Mouse (Mus musculus): ENCODE results near the gene Fam161b. TPM values are rescaled to one million over a fixed set of nuclear protein-coding genes. Genes with fewer than 3 reads are reported as not detected.

Gene Fam161b
- polyA plus RNA-seq (2017; shearing (Covaris generic)): under 1 TPM; 0.25 to 0.95 TPM

- peak; percentile 100 for ATAC-seq
These were observed at the start of gene Fam161b, which contains the start of gene Coq6 for GRCm38 (mm10) chr12:84361555-84362489. Gene Fam161b (minus strand): TSS chr12:84361833. Gene Coq6 (plus strand): TSS chr12:84361657.

GRCm38 (mm10) chr12:84408819-84409507 lies 47.3 kb upstream of the Fam161b start, which contains the start of the genes Entpd5 and Bbof1:
Gene Entpd5 (minus strand): TSS chr12:84409029.
Gene Bbof1 (plus strand): TSS chr12:84409071.
- peak; percentile 80 for ATAC-seq

GRCm38 (mm10) chr12:84407874-84408818 lies 46.5 kb upstream of the Fam161b start:
- ATAC-seq: peak; percentile 70

DNA sequence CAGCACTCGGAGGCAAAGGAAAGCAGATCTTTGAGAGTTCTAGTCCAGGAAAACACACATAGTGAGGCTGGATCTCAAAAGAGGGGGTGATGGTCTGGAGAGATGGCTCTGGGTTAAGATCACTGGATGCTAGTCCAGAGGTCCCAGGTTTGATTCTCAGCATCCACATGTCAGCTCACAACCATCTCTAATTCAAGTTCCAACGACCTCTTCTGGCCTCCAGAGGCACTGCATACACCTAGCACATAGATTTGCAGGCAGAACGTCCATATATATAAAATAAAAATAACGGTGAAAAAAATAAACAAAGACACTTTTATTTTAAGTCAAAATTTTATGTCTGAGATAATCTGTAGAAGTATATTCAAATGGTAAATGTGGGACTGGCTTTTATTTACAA lies 45.6 kb upstream of the Fam161b start:
- ATAC-seq: no peak

DNA sequence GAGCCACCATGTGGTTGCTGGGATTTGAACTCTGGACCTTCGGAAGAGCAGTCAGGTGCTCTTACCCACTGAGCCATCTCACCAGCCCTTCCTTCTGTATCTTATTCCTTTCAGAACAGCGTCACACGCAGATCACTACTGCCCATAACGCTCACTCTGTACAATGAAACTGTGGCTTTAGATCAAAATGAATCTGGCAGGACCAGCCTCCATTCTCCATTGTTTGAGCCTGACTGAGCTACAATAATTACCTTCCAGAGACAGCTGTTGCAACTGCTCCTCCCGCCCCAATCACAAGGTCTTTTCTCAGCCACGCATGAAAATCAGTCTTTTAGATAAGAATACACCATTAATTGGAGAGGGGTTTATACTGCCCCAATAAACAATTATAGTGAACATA lies 42.9 kb upstream of the Fam161b start:
- no peak for ATAC-seq

DNA sequence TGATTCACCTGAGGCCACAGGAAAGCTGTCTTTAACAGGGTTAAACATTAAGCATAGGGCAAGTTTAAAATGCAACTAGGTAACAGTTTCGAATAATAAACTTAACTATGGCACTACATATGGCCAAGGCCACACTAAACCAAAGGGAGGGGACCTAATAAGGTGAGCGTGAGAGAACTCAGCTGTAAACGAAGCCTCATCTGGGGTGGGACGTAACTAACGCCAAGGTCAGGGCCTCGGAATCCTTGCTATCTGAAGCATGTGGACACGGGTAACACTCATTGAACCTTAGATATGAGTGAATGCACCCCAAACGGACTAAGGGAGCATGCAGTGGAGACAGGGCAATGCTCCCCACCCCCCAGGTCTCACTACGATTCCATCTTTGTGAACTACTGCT lies 41.3 kb upstream of the Fam161b start:
- ATAC-seq: no peak

- ATAC-seq: no peak
These were observed 39.0 kb upstream of the Fam161b start for GRCm38 (mm10) chr12:84400653-84401052.

GRCm38 (mm10) chr12:84400068-84400467 lies 38.4 kb upstream of the Fam161b start:
- ATAC-seq: no peak

GRCm38 (mm10) chr12:84399663-84400062 lies 38.0 kb upstream of the Fam161b start:
- ATAC-seq: no peak

DNA sequence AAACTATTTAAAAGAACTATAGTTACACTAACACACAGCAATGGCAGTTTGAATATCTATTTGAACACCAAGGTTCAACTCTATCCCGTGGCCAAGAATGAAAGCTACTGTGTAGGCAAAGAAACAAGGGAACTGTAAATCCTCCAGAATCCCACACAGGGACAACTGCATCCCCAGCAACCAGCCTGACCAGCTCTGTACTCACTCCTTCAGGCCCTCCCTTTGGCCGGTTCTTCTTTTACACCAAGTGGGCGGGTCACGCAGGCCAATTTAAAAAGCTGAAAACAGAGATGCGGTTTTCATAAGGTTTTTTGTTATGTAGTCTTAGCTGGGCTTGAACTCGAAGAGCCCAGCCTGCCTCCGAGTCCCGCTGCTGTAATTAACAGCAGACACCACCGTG lies 37.5 kb upstream of the Fam161b start:
- no peak for ATAC-seq

DNA sequence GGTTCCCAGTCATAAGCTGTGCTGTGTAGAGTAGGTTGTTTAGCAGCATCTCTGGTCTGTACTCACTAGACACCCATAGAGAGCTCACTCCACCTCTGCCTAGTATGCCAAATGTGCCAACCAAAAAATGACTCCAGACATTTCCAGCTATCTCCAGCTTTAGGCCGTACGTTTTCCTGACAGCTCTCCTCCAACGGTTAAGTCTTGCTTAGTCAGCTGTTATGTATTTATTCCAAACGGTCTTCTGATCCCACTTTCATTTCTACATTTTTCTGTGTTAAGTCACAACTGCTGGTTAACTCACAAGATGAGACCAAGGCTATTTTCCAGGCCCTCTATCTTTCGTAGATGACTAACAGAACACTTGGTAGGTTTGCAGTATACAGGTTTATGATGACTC lies 37.0 kb upstream of the Fam161b start:
- no peak for ATAC-seq

DNA sequence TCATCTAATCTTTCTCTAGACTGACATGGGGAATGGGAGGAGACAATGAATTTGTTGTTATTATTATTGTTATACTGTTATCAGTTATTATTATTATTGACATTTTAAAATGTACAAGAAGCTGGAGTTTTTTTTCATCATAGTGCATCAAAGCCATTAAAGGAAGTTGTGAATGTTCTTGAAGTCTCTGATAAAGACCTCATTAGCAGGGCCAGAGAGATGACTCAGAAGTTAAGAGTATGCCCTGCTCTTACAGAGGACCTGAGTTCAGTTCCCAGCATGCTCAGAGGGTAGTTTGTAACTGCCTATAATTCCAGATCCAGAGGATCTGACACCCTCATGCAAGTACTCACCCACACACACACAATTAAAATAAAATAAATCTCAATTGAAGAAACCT lies 36.1 kb upstream of the Fam161b start:
- ATAC-seq: no peak

GRCm38 (mm10) chr12:84396947-84397679 lies 35.5 kb upstream of the Fam161b start:
- ATAC-seq: no peak

- ATAC-seq: no peak
These were observed 32.2 kb upstream of the Fam161b start for GRCm38 (mm10) chr12:84393847-84394246.

DNA sequence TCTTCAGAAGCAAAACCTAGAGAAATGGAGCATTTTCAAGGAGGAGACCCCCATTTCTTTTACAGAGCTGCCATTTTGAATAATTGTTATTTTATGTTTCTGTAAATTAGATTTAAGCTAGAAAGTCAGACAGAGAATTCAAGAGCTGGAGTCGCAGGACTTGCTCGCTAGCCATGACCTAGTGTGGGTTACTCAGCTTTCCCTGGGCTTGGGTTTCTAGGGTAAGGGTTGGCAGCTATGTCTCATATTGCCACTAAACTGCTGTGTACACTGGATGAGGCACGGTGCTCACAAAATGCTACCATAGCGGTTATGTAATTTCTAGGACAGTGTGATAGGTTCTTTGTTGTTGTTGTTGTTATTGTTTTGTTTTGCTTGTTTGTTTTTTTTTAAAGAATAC lies 31.0 kb upstream of the Fam161b start:
- no peak for ATAC-seq

DNA sequence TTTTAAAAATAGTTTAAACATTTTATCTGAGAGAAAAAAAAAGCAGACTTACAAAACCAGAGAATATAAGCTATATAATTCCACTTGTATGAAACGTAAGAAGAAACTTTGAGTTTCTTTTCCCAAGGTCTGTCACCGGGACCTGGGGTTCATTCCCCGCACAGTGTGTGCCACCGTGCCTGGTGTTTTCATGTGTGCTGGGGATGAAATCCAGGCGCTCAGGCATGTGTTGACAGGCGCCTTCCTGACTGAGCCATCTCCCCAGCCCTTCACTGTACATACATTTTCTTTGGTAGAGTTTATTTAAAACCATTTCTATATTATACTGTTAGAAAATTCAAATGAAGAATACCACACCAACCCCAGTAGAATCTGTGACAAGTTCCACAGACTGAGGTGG lies 28.7 kb upstream of the Fam161b start:
- ATAC-seq: no peak

DNA sequence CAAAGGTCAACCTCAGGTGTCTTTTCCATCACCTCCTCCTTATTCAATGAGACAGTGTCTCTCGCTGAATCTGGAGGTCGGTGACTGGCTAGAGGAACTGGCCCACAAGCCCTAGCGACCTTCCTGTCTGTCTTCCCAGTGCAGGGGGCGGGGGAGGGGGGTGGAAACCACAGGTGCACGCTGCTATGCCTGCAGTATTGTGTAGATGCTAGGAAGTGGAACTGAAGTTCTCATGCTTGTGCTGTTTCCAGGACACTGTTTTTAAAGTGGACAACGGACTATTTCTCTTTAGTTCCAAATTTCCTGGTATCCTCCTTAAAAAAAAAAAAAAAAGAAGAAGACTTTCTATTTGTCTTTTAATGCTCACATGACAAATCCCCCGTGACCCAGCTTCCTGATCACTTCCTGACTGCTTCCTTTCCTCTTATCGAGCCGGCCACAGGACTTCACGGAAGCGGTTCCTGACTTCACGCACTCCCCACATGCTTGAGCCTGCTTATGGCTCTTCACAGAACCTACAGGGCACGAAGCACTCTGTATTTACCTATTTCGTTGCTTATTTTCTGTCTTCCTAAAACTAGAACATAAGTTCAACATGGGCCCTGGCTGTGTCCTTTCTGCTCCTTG lies 27.3 kb upstream of the Fam161b start:
- peak; percentile 40 for ATAC-seq

DNA sequence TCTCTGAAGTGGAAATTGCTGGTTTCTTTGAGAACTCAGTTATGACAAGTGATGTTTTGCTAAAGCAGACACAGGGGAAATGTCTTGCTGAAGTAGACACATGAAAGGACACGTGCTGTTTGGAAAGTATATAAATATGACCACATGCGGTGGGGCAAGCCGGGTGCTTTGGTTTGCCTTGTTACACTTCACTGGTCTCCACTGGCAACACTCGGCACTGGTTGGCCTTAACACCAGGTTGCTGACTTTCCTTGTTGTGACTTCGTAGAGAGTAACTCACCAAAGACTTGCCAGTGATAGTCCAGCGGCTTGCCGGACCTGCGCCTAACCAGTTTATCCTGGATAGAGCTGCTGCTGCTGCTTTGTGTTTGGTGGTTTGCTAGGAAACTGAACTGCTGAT lies 26.5 kb upstream of the Fam161b start:
- ATAC-seq: no peak

GRCm38 (mm10) chr12:84385408-84385807 lies 23.8 kb upstream of the Fam161b start:
- no peak for ATAC-seq

DNA sequence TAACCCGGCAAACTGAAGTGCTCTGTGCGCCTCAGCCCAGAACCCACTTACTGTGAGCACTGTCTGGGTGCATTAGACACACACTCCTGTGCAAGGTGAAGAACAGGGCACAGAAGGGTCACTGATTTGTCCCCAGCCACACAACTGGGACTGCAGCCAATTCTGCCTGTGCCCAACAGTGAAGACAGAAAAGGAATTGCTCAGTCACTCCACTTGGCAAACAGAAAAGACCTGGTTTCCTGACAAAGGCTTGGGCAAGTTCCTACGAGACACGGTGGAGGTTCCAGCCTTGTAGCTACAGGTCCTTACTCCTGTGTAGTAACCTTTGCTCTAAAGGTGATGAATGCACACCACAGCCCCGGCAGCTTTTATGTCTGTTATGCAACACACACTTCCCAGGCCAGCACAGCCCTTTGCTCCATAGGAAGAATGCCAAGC lies 23.0 kb upstream of the Fam161b start:
- ATAC-seq: no peak

DNA sequence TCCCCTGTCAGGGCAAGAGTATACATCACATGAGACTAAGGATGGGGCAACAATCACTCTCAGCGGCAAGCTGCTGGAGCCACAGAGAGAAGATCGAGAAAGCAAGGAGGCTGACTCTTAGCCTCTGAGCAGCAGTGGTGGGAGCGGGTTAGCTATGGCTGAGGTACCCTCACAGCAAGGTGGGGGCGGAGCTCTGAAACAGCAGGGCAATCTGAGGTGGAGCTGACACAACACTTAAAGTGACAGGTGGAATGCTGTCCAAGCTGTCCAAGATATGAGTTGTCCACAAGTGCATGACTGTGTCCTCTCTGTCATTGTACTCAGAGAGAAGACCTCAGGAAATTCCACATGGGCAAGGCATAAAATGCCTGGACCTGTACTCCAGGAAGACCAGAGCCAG lies 20.7 kb upstream of the Fam161b start:
- no peak for ATAC-seq

Data from activated CD4-positive, CD25-positive, alpha-beta regulatory T cell, adult 4 months (primary cell).